Mouse (Mus musculus): ENCODE data around the gene Lman2. TPM values are rescaled to one million over a fixed set of nuclear protein-coding genes. Genes with fewer than 3 reads are reported as not detected.

The Lman2 gene
- 45.9 TPM for polyA plus RNA-seq (2014; fragmentation: Illumina TruSeq; extraction: RNeasy Lipid Tissue Mini Kit (QIAGEN cat#74804); ENCODE audit: low read depth, low replicate concordance)

DNA sequence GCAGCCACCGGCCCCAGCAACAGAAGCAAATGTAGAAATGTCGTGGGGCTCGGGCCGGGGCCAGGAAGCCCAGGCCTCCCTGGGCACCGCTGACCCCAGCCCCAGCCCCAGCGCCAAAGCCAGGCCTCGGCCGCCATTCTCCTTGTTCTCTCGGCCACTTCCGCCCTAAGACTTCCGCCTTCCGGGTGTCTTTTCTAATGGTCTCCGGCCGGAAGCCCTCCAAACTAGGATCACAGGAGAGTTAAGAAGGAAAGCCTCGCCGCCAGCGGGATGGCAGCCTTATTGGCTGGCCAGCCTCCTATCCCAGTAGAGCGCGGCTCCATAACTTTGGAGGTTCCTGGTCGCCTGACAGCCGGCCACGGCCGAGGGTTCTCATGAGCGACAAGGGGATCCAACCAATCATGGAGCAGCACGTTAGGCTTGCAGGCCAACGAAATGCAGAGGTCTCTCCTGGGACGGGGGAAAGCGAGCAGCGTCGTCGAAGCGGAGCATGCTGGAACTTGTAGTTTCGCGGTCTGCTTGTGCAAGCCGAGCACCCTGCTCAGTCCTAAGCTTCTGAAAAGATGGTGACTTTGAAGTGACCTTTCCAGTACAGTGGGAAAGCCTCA, at the start of gene Lman2:
Gene Lman2 (minus strand): TSS at position 331 of the 608 bp plus-strand sequence.

DNA sequence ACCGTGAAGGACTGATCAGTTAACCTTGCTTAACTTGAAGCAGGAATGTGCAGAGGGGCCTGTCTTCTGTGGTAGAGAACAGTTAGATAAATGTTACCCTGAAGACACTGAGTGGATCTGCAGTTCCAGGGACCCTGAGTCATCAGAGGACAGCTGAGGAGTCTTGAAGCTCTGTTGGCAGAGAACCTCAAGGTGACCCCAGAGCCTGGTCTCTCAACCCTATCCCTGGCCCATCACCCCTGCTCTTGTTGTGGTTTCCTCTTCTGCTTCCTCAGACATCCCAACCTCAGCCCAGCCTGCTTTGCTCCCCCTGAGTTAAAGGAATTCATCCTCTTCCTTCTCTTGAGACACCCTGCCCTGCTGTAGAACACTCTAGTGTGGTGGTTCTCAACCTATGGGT, 35.5 kb upstream of the Lman2 start, which contains the start of gene Slc34a1:
Gene Slc34a1 (plus strand): TSS at position 100 of the 400 bp plus-strand sequence.

DNA sequence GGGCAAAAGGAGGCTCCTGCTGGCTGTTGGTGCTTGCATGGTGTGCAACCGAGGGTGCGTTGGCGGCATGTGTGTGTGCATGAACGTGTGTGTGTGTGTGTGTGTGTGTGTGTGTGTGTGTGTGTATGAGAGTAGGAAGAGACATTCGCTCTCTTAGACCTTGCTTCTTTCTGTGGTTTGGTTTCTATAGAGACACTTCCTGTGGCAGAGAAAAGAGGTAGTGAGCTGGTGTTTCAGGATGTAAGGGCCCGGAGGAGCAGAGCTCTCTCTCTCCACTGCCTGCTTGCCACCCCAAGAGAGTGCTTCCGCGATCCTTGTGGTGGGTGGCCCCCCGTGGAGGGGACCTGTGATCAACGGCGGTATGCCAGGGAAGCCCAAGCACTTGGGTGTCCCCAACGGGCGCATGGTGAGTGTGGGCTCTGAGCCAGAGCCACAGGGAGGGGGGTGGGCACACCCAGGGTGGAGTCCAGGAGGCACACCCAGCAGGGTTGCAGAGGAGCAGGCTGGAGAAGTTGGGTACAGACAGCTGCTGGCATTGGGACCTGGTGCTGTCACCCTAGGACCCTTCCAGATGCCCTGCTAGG, 7.0 kb upstream of the Lman2 start, which contains the start of gene Rgs14:
Gene Rgs14 (plus strand): TSS at position 202 of the 584 bp plus-strand sequence.

DNA sequence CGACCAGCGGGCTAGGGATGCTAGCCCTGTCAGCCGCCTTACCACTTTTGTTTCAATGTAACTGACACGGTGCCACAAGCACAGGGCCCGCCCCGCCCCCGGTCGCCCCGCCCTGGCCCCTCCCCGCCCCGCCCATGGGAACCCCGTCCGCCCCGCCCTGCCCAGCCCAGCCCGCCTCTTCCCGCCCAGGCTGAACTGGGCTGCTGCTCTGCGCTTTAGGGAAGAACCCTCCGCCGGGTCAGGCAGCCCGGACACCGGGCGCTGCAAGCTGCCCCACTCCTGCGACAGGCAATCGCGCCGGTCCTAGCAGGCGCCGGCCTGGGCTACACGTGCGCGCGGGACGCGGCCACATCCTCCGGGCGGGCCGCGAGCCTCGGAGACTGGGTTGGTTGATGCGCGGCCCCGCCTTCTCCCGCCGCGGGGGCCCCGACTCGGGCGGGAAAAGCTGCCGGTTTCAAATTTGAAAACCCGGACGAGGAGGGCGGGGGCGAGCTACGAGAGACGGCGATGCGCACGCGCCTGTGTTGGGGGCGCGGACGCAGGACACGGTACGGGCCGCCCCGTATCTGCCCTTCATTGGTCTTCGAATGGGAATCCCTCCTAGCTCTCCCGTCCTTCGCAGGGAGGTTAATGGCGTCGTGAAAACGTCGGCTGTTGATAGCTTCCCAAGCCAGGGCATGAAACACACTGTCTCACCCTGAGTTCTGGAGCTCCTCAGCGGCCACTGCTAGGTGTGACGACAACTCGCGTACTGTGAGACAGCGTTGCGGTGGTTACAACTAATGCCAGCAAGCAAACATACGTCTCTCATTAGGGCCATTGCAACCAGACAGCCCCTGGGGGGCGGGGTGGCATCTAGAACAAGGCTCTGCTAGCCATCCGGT, 32.7 kb downstream of the Lman2 start, which contains the start of gene Mxd3:
Gene Mxd3 (minus strand): TSS at position 141 of the 884 bp plus-strand sequence.

DNA sequence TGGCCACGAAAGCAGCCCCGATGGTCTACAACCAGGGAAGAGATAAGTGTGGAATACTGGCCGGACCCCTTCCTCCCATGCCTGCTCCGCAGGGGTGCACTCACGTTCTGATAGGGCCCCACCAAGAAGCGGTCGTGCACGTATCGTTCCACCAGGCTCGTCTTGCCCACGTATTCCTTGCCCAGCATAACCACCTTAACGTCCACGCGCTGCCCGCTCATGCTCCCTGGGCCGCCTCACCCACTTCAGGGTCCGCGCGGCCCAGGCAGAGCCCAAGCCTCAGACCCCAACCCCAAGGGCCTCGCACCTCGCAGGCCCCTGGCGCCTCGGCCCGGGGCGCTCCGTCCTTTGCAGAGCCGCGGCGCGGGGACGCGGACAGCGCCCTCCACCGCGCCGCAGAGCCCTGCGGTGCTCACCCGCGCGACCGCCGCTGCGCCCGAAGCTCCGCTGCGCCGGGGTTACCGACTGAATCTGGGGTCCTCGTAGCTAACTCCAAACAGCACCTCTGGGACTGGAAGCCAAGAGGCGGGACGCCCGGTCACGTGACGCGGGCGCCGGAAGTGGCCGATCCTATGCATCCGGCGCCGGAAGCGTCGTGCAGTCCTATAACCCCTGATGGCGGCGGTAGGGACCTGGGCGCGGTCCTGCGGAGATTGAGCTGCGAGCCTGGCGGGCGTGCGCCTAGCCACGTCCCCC, 41.0 kb downstream of the Lman2 start, which contains the start of gene Rab24:
Gene Rab24 (minus strand): TSS at position 513 of the 696 bp plus-strand sequence.

DNA sequence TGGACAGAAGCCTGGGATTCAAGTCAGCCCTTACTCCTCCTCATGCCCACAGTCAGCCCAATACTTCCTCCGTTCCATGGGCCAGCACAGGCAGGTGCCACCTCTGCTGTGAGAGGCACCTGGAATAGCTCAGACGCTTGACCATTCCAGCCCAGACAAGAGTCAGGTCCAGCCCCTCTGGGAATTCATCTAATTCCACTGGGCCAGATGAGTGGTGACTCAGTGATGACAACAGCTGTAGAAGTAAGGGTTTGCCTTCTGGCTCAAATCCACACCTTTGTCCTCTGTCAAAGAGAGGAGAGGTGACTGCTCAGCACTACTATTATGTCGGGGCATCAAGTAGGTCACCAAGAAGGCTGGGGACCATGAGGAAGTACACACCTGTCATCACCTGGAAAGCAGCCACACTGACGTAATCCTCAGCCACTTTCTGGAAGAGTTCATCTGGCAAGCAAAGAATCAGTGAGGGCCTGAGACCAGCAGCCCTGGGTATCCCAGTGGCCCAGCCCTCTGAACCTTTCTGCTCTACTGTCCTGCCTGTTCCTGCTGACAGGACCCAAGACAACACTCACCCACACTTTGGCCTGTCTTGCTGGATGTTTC, 42.6 kb downstream of the Lman2 start, which contains the start of gene Prelid1:
Gene Prelid1 (plus strand): TSS at position 570 of the 603 bp plus-strand sequence.

Other genes starting within 250 kb of the Lman2 start
- not detected for gene Gm17617, start 229.2 kb downstream of the Lman2 start, polyA plus RNA-seq (2014; fragmentation: Illumina TruSeq; extraction: RNeasy Lipid Tissue Mini Kit (QIAGEN cat#74804); ENCODE audit: low read depth, low replicate concordance)
- 0.41 TPM for gene Fgfr4, start 210.1 kb downstream of the Lman2 start, polyA plus RNA-seq (2014; fragmentation: Illumina TruSeq; extraction: RNeasy Lipid Tissue Mini Kit (QIAGEN cat#74804); ENCODE audit: low read depth, low replicate concordance)
- 87.9 TPM for gene Nsd1, start 153.0 kb downstream of the Lman2 start, polyA plus RNA-seq (2014; fragmentation: Illumina TruSeq; extraction: RNeasy Lipid Tissue Mini Kit (QIAGEN cat#74804); ENCODE audit: low read depth, low replicate concordance)
- 7.9 TPM for gene Prelid1, start 42.3 kb downstream of the Lman2 start, polyA plus RNA-seq (2014; fragmentation: Illumina TruSeq; extraction: RNeasy Lipid Tissue Mini Kit (QIAGEN cat#74804); ENCODE audit: low read depth, low replicate concordance)
- 10.7 TPM for gene Rab24, start 40.8 kb downstream of the Lman2 start, polyA plus RNA-seq (2014; fragmentation: Illumina TruSeq; extraction: RNeasy Lipid Tissue Mini Kit (QIAGEN cat#74804); ENCODE audit: low read depth, low replicate concordance)
- gene Mxd3, start 33.0 kb downstream of the Lman2 start, polyA plus RNA-seq (2014; fragmentation: Illumina TruSeq; extraction: RNeasy Lipid Tissue Mini Kit (QIAGEN cat#74804); ENCODE audit: low read depth, low replicate concordance): not detected
- gene Rgs14, start 6.9 kb upstream of the Lman2 start, polyA plus RNA-seq (2014; fragmentation: Illumina TruSeq; extraction: RNeasy Lipid Tissue Mini Kit (QIAGEN cat#74804); ENCODE audit: low read depth, low replicate concordance): not detected
- gene Slc34a1, start 35.4 kb upstream of the Lman2 start, polyA plus RNA-seq (2014; fragmentation: Illumina TruSeq; extraction: RNeasy Lipid Tissue Mini Kit (QIAGEN cat#74804); ENCODE audit: low read depth, low replicate concordance): not detected
- not detected for gene Pfn3, start 52.4 kb upstream of the Lman2 start, polyA plus RNA-seq (2014; fragmentation: Illumina TruSeq; extraction: RNeasy Lipid Tissue Mini Kit (QIAGEN cat#74804); ENCODE audit: low read depth, low replicate concordance)
- not detected for gene F12, start 64.0 kb upstream of the Lman2 start, polyA plus RNA-seq (2014; fragmentation: Illumina TruSeq; extraction: RNeasy Lipid Tissue Mini Kit (QIAGEN cat#74804); ENCODE audit: low read depth, low replicate concordance)
- gene Grk6, start 82.3 kb upstream of the Lman2 start, polyA plus RNA-seq (2014; fragmentation: Illumina TruSeq; extraction: RNeasy Lipid Tissue Mini Kit (QIAGEN cat#74804); ENCODE audit: low read depth, low replicate concordance): 7.3 TPM
- not detected for gene Prr7, start 101.5 kb upstream of the Lman2 start, polyA plus RNA-seq (2014; fragmentation: Illumina TruSeq; extraction: RNeasy Lipid Tissue Mini Kit (QIAGEN cat#74804); ENCODE audit: low read depth, low replicate concordance)
- gene Dbn1, start 125.3 kb upstream of the Lman2 start, polyA plus RNA-seq (2014; fragmentation: Illumina TruSeq; extraction: RNeasy Lipid Tissue Mini Kit (QIAGEN cat#74804); ENCODE audit: low read depth, low replicate concordance): 1.9 TPM
- 0.17 TPM for gene Pdlim7, start 150.9 kb upstream of the Lman2 start, polyA plus RNA-seq (2014; fragmentation: Illumina TruSeq; extraction: RNeasy Lipid Tissue Mini Kit (QIAGEN cat#74804); ENCODE audit: low read depth, low replicate concordance)
- gene Dok3, start 166.5 kb upstream of the Lman2 start, polyA plus RNA-seq (2014; fragmentation: Illumina TruSeq; extraction: RNeasy Lipid Tissue Mini Kit (QIAGEN cat#74804); ENCODE audit: low read depth, low replicate concordance): not detected
- 2.4 TPM for gene Ddx41, start 173.9 kb upstream of the Lman2 start, polyA plus RNA-seq (2014; fragmentation: Illumina TruSeq; extraction: RNeasy Lipid Tissue Mini Kit (QIAGEN cat#74804); ENCODE audit: low read depth, low replicate concordance)
- gene Fam193b, start 208.3 kb upstream of the Lman2 start, polyA plus RNA-seq (2014; fragmentation: Illumina TruSeq; extraction: RNeasy Lipid Tissue Mini Kit (QIAGEN cat#74804); ENCODE audit: low read depth, low replicate concordance): 4.1 TPM
- 86.5 TPM for gene Tmed9, start 210.9 kb upstream of the Lman2 start, polyA plus RNA-seq (2014; fragmentation: Illumina TruSeq; extraction: RNeasy Lipid Tissue Mini Kit (QIAGEN cat#74804); ENCODE audit: low read depth, low replicate concordance)
- 2.7 TPM for gene B4galt7, start 237.1 kb upstream of the Lman2 start, polyA plus RNA-seq (2014; fragmentation: Illumina TruSeq; extraction: RNeasy Lipid Tissue Mini Kit (QIAGEN cat#74804); ENCODE audit: low read depth, low replicate concordance)

Measured in adrenal gland, adult 10 weeks (tissue).